Mouse (Mus musculus) forelimb bud, embryonic 11.5 days (tissue): ENCODE measurements around the gene Snrnp27.

Experiments used
- DNase-seq: peaks from one replicate; pipeline ENCODE4 v3.0.0-alpha.2; 2012; ENCODE audit warnings: low read depth, low spot score

Snrnp27 gene

DNA sequence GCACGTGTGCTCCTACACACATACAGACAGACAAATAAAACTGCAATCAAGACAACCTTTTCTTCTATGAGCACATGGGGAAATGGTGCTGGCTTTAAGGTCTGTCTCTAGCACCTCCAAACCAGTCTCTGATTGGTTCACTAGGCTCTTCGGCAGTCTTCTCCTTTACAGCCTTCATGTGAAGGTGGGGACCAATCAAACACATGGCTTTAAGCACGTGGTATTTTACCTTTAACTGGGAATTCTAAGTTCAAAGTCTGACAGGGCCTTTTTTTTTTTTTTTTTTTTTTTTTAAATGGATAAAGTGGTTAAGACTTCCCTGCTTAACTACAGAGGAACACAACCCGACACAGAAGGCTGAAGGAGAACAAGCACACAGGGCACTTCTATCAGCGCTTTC, 19.2 kb downstream of the Snrnp27 start:
- DNase-seq = no peak

DNA sequence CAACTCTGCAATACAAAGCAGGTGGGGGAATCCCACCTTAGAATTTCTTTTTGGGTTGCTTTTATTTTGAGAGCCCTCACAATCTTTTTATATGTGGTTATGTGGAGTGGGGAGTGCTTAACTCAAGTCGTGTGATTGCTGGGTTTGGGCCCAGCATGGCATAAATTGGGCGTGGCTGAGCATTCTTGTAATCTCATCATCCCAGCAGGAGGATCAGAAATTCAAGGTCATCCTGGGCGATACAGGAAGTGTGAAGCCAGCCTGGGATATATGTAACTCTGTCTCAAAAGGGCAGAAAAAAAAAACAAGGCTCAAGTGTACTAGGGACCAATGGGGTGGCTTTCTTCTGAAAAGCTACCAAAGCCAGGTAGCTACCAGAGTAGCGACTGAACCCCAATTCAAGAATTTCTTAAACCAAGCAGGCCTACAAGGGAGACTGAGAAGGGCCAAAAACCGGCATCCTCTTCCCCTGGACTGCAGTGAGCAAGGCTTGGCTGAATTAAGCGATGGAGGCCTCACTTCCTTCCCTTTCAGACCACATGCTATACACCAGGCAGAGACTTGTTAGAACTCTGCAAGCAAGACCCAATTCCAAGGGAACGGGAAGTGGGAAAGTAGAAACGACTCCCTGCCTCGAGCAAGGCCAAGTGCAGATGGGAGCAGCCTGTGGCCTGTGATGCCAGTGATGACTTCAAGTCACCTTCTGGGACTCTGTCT, 24.0 kb downstream of the Snrnp27 start:
- no peak for DNase-seq

DNA sequence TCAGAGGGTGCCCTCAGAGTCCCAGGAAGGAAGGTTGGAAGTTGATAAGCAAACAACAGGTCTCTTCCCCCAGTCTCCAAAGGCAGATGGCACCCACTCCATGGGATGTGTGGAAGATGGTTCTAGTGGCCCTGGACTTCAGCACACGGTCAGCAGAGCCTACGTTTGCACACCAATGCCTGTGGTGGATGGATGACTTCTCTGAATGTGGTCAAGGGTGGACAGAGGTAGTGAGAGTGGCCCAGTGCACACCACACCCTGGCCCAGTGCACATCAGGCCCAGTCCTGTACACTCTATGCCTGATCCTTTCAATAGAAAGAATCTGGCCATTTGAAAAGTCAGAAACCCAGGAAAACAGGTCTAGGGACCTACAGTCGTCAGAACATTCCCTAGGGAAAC, 25.8 kb downstream of the Snrnp27 start:
- DNase-seq = no peak

DNA sequence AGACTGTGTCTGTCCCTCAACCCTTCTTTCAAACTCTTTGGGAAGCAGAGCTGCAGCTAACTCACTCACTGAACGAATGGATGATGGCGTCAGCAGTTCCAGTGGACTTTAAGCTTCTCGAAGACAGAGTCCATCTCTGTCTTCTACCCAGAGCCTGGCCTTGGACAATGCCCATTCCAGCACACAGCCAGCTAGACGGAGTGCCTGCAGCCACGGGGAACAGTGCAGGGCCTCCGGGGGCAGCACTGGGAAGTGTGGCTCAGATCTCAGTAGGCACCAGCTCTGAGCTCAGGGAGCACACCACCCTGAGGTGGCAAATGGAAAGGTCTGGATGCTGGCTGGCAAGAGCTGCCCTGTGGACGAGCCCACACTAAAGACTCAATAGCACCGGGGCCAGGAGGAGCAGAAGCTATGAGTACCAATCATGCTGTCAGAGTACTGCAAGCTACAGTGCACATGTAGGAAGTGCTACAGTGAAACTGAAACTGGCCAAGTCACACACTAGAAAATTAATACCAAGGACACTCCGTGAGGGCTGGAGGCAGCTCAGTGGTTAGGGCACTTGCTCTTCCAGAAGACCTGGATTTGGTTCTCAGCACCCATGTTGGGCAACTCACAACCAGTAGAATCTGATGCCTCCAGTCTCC, 29.9 kb downstream of the Snrnp27 start:
- no peak for DNase-seq

DNA sequence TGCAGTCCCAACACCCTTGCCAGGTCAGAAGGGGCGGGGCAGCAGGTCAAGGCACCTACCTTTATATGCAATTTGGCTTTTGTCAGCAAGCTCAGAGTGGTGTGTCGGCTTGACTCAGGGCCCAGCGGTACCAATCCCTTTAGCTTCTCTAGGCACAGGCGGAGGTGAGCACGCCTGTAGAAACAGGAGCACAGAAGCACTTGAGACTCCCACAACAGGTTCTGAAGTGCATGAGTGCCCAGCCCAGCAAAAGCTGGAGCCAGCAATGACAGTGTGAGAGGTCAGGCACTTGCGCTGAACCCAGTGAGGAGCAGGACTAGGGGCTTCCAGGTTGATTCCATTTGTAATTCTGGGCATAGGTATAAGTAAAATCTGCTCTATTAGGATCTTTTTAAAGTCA, 31.3 kb downstream of the Snrnp27 start:
- no peak for DNase-seq

DNA sequence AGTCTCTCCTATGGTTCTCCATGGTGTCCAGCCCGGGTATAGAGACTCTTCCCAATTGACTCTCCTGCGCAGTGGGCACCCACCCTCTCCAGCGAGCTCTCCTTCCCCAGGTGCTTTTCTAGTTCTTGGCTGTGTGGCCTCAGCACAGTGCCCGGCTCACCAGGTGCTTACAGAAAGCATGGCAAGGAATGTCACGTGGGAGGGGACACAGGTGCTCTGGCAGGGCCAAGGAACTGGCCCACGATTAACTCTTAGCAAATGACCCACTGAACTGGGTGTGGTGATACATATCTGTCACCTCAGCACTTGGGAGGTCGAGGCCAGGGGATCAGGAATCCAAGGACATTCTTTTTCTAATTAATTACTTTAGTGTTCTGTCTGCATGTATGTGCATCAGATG, 38.2 kb downstream of the Snrnp27 start:
- DNase-seq = no peak

DNA sequence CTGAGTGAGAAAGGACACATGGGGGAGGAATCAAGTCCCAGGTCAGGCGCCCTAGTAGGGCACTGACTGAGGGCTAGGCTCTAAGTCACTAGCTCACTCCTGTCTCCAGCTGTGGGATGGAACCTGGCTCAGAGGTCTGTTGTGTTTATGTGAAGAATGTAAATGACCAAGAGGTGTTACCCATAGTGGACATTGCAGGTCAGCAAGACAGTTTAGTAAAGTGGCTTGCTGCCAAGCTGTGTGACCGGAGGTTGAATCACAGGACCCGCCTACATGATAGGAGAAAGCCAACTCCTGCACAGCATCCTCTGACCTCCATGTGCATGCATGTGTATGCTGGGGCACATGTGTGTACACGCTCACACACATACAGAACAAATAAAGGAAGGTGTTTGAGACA, 38.8 kb downstream of the Snrnp27 start:
- DNase-seq = no peak

DNA sequence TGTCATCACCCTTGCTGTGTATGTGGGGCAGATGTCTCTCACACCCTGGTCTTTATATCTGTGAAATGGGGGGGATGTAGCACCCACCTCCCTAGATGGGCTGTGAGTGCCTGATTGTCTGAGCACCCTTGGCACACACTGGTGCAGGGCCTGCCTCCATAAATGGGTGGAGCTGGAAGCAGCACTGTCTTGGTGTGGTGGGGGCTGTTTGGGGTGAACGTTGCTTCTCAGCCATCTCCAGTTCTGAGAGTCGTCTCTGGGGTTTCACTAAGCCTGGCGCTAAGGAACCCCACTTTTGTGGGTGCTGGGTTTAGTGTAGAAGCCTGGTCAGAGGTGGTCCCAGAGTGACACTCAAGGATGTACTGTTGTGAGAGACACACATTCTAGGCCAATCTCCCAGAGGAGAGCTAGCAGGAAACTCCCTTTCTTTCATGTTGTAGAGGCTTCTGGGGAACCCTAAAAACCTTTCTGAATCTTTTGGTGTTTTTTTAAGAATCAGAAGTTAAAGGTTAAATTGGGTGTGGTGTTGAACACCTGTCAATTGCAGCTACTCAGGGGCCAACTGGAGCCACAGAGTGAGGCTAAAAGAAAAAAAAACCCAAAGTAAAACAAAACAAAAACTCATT, 39.4 kb downstream of the Snrnp27 start:
- no peak for DNase-seq

DNA sequence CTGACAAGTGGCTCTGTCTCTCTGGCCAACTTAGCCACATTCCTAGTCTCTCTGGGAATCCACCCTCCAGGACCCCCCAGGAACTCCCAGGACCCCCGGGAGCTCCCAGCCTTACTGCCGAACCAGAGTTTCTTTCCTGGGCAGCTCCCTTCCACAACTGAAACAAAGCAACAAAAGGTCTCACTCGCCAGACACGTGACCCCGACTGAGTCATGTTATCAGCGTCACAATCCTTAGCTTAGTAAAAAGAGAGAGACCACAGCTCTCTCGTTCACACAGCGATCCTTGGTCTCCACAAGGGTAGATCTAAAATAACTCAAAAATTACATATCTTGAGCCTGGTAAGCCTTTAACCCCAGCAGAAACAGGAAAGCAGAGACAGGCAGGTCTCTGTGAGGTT, 42.6 kb downstream of the Snrnp27 start:
- no peak for DNase-seq

DNA sequence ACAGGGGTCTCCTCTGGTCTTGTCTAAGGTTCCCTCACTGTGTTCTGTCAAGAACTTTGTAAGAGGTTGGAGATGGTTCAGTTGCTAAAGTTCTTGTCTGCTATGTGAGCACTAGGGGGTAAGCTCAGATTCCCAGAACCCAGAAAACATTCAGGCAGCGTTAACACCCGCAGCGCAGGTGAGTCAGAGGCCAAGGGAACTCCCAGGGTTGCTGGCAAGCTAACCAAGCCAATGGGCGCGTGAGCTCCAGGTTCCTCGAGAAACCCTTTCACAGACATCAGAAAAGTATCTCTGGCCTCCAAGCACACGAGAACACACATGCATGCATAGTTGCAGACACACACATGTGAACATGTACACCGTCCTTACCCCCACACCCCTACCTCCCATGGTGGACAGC, 43.5 kb downstream of the Snrnp27 start:
- DNase-seq = no peak

DNA sequence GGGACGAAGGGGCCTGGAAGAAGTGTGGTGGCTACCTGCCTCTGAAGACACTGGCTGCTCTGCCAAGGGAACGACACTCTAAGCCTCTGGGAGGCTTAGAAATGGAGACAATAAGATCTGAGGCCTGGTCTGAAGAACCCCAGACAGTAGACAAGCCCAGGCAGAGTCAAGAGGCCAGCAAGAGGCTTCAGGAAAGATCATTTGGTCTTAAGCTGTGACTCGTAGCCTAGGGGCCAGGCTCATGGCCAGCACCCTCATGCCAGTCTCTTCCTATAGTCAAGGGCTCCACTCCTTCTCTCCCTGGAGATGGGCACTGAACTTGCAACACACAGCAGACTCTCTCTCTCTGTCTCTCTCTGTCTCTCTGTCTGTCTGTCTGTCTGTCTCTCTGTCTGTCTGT, 44.2 kb downstream of the Snrnp27 start:
- DNase-seq = no peak

DNA sequence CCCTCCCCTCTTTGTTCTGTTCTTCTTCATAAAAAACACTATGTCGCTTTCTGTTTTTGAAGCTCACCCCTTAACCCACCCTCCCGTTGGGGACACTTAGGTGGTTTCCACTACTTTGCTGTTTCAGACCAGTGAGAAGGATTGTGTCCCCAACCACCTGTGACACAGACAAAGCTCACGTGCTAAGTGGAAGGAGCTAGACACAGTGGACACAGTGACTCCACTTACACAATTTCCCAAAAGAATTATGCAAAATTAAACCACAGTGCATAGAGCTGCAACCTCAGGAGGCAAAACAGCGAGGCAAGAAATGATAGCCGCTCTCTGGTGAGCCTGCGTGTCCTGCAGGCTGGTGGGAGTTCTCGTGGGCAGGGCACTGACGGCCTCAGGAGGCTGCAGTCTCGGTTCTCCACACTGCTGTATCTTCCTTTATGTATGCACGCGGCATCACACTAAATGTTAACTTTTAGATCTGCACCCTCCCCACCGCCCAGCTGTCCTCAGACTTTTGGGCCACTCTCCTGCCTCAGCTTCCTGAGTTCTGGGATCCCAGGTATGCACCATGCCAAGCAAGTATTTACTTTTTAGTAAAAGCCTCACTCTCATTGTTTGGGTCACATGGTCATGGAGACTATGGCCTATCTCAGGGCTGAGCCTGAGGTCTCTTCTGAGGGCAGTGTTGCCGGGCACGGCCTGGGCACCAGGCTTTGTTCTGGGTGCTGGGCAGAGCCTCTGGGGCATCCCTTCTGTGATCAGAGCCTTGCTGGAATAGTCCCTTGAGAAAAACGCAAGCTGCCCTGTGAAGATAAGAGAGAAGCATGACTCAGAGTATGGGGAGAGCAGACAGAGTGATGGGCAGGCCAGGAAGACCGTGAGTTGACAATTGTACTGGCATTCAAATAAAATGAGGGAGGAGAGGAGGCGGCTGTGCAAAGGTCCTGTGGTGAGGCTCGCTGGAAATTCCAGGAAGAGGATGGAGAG, 44.9 kb downstream of the Snrnp27 start:
- no peak for DNase-seq

DNA sequence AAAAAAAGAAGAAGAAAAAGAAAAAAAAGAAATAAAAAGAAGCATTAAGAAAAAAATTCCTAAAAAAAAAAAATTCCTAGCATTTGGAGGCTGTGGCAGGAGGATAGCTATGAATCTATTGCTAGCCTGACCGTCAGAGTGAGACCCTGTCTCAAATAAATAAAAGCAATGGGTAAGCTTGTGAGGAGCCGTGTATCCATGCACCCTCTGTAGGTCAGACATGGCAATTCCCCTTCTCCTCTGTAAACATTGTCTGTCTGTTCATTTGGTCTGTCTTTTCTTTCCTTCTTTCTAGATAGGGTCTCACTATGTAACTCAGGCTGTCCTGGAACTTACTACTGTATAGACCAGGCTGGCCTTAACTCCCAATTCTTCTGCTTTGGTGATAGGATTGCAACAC, 45.9 kb downstream of the Snrnp27 start:
- no peak for DNase-seq

DNA sequence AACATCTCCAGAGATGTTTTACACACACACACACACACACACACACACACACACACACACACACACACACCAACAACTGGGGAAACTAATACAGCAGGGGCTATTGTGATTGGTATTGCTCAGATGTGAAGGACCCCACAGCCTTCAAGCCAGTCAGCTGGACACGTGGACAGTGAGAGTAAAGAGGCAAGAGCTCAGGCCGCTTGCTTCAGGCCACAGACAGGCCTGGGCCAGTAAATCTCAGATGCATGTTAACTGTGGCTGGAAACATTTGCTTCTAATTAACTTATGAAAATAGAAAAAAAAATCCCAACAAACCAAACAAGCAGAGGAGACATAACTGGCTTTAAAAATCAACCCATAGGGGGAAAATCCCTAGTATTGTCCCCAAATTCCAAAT, 46.5 kb downstream of the Snrnp27 start:
- peak; percentile 17 for DNase-seq

DNA sequence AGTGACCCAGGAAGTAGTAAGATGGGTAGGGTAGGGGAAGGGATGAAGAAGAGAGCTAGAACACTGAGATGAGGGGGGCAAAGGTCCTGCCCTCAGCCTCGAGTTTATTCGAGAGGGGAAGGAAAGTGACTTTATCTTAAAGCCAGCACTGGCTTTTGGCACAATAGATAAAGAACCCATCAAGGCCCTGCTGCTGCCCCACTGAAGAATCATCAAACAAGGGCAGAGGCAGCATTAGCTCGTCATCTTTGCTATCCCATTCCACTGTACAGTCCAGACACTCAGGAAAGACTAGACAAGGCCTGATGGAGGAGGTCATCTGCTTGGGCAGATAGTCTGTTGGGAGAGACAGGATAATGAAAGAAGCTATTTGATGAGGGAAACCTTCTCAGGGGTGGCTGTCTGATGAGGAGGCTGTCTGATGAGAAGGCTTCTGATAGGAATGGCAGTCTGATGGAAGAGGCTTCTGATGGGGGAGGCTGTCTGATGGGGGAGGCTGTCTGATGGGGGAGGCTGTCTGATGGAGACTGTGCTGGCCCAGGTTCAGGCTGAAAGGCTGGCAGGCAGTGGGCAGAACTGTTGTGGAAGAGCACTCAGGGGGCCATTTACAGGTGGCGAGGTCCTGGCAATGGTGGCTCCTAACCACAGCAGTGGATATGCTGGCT, 47.0 kb downstream of the Snrnp27 start:
- DNase-seq = no peak

DNA sequence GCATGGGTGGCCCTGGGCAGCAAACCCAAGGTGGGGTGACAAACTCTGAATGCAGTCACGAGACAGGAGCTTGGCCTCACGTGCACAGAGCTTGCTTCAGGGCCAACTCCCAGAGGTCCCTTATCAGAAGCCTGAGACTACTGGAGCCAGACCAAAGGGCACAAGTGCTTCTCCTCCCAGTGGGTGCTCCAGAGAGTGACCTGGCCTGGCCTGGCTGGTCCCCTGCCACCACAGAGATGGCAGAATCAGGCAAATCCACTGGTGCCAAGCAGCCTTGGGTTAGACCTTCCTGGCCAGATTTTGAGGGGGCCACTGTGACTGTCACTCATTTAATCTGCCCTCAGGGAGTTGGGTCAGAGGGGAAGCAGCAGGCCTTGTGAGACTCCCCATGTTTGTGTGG, 47.8 kb downstream of the Snrnp27 start:
- no peak for DNase-seq

DNA sequence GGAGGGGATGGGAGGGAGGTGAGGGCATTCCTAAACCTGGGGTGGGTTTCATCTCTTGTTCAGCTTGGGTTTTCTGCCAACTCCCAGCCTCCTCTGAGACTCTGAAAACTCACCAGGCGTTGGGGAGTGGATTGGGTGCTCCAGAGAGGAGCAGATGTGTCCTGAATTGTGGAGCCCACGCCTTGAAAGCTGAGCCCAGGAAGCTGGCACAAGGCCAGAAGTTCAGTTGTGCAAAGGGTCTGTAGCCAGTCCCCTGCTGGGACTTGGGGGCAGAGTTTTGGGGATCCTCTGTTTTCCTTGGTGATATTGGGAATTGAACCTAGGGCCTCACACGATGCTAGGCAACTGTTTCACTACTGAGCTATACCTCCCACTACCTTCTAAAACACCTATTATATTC, 54.2 kb downstream of the Snrnp27 start:
- no peak for DNase-seq

DNA sequence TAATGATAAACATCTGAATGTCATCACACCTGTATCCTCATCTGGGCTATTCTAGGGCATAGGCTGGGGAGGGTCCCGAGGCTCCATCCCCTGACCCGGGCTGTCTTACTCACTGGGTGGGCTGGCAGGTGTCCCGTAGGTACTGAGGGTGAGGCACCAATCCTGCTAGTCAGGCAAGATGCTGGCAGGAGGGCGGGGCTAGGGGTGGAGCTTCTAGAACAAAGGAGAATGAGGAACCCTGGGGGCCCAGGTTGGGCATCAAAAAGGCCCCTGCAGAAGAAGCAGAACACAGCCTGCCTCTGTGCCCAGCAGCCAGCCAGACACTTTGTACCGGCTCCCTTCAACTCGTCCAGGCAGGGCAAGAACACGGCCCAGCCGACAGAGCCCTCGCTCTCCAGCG, 56.4 kb downstream of the Snrnp27 start, which contains the start of gene Asprv1:
Gene Asprv1 (plus strand): TSS at position 219 of the 400 bp plus-strand sequence.
- no peak for DNase-seq
